Mouse (Mus musculus) frontal cortex, postnatal 14 days (tissue): ENCODE measurements around the gene Gm17349.
A peak's percentile ranks its signal among the peaks of the same experiment; 100 is the strongest.

ENCODE experiments used
- DNase-seq, 2 experiments: peaks; one replicate each; pipeline ENCODE4 v3.0.0; 2022; ENCODE audit warnings: low spot score in 2 of 2

Gene Gm17349

GRCm38 (mm10) chr15:99699715-99700114, 5.6 kb downstream of the Gm17349 start:
- no peak for DNase-seq

- DNase-seq = no peak
These were observed 6.7 kb downstream of the Gm17349 start for GRCm38 (mm10) chr15:99698533-99699085.

GRCm38 (mm10) chr15:99697309-99697708, 8.0 kb downstream of the Gm17349 start:
- DNase-seq = no peak

- no peak for DNase-seq
These were observed 13.3 kb downstream of the Gm17349 start for GRCm38 (mm10) chr15:99691976-99692375.

GRCm38 (mm10) chr15:99690924-99691323, 14.4 kb downstream of the Gm17349 start:
- no peak for DNase-seq

- peak in 1 of 2 experiments; percentile 49 for DNase-seq
These were observed 16.6 kb downstream of the Gm17349 start for GRCm38 (mm10) chr15:99688712-99689111.

- DNase-seq = no peak
These were observed 21.1 kb downstream of the Gm17349 start for GRCm38 (mm10) chr15:99684156-99684555.

- no peak for DNase-seq
These were observed 22.4 kb downstream of the Gm17349 start for GRCm38 (mm10) chr15:99682880-99683279.

- no peak for DNase-seq
These were observed 26.3 kb downstream of the Gm17349 start for GRCm38 (mm10) chr15:99679008-99679407.

- no peak for DNase-seq
These were observed 27.1 kb downstream of the Gm17349 start for GRCm38 (mm10) chr15:99678063-99678800.

GRCm38 (mm10) chr15:99677089-99677488, 28.2 kb downstream of the Gm17349 start:
- DNase-seq = no peak

- no peak for DNase-seq
These were observed 30.4 kb downstream of the Gm17349 start for GRCm38 (mm10) chr15:99674866-99675265.

GRCm38 (mm10) chr15:99671783-99672182, 33.5 kb downstream of the Gm17349 start:
- DNase-seq = no peak

GRCm38 (mm10) chr15:99670964-99671670, 34.2 kb downstream of the Gm17349 start:
- no peak for DNase-seq

- peak; percentile 54 for DNase-seq
These were observed 35.0 kb downstream of the Gm17349 start, which contains the start of gene Asic1 for GRCm38 (mm10) chr15:99670154-99670821. Gene Asic1 (plus strand): TSS chr15:99670368.

GRCm38 (mm10) chr15:99669392-99669791, 35.9 kb downstream of the Gm17349 start:
- no peak for DNase-seq

- DNase-seq = peak; percentile 58 to 71
These were observed 36.4 kb downstream of the Gm17349 start for GRCm38 (mm10) chr15:99668881-99669280.

GRCm38 (mm10) chr15:99667544-99667943, 37.7 kb downstream of the Gm17349 start:
- DNase-seq = no peak

- DNase-seq = peak in 1 of 2 experiments; percentile 68
These were observed 40.5 kb downstream of the Gm17349 start for GRCm38 (mm10) chr15:99664600-99665451.

GRCm38 (mm10) chr15:99663964-99664599, 41.2 kb downstream of the Gm17349 start:
- DNase-seq = no peak

GRCm38 (mm10) chr15:99662371-99662770, 42.9 kb downstream of the Gm17349 start:
- DNase-seq = no peak
